Mouse (Mus musculus): ENCODE results near the gene Gm27021.
"Not testable (repeated sequence)": the region's sequence is repeated elsewhere in the genome, so short reads cannot be mapped to it uniquely, and the experiment has no call there.

Gm27021 gene

DNA sequence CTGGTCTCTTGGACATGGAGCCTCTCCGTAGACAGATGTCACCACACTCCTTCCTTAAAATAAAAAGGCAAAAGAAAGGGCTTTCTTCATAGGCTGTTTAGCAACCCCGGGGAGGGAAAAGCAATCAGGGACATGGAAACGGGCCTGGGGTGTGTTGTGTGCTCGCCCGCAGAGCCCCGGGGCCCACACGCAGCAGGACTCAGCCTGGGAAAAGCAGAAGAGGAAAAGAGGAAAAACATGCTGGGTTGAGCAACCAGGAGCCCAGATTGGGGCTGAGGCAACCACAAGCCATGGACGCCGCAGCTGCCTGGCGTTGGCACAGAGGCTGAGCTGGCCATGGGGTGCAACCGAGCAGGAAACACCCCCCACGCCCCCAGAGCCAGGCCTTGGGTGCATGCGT, 18.2 kb upstream of the Gm27021 start:
- no peak for DNase-seq (ENCODE audit: low spot score in 2 of 2)

DNA sequence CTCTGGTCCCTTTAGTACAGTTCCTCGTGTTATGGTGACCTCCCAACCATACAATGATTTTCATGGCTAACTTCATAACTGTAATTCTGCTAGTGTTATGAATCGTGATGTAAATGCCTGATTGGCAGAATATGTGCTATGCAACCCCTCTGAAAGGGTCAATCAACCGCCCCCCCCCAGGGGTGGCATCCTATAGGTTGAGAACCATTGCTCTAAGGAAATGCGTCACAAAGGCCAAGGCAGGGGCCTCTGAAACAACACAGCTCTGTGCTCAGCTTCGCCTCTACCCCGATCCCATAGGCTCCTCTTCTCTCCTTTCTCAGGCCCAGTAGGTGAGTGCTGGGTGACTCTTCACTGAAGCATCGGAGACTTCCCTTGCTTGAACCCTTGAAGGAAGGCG, 17.7 kb upstream of the Gm27021 start:
- DNase-seq (ENCODE audit: low spot score in 2 of 2), result no peak

DNA sequence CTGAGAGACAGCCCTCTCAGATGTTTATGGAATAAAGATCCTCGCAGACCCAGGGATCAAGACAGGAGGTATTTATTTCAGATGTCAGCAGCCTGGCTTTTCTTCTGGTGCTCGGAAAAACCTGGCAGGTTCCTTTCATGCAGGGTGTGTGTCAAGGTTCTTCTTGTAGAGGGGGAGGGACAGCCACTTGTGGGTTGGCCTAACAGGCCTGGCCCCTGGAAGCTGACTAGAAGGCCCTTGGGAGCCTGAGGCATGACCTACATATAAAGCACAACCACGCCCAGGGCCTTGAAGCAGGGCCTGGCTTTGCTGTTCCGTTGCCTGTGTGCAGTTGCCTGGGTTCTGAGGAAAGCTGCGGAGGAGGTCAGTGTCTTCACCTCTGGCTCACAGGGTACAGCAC, 17.2 kb upstream of the Gm27021 start:
- DNase-seq (ENCODE audit: low spot score in 2 of 2), result no peak

DNA sequence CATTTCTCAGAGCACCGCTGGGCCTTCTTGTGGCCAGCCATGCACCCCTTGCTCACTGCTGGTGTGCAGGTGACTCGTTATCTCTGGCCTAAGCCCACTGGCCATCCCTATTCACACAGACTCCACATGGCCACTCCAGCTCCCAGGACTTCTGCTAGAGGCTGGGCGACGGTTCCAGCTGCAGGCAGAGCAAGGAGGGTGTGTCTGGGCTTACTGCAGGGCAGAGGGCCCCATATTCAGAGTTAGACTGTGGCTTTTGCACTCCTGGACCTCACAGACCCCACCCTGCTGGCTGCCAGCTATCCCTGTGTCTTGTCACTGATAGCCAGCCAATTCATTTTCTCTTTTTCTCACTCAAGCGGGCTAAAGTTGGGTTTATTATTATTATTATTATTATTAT, 16.2 kb upstream of the Gm27021 start:
- no peak for DNase-seq (ENCODE audit: low spot score in 2 of 2)

DNA sequence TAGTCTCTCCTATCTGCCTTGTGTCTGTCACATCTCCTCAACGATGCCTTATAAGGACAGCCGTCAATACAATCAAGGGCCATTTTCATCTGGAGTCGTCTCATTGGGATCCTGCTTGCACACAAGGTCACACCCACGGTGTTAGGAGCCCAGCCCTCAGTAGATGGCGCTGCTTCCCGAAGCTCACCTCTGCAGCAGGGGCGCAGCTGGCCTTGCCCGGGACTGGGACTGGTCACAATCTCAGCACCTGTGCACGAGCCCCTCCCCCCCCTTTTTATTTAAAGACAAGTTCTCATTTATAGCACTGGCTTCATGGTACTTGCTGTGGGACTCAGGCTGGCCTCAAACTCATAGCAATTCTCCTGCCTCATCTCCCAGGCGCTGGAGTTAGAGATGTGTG, 15.7 kb upstream of the Gm27021 start:
- no peak for DNase-seq (ENCODE audit: low spot score in 2 of 2)

DNA sequence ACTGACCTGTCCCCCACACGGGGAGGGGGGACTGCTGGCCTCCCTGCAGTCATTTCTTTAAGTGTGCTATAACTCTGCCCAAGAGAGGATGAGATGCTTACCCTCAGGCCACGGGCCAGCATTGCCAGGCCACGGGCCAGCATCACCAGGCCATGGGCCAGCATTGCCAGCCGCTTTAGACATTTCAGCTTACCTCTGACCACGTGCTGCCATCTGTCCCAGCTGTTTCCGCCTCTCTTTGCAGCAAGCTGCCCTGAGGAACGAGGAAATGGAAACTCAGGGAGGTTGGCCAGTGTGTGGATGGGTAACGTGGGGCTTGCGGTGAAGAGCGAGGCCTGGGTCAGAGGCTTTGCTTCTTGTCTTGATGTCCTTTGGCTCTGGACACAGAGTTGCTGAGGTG, 13.2 kb upstream of the Gm27021 start:
- no peak for DNase-seq (ENCODE audit: low spot score in 2 of 2)

DNA sequence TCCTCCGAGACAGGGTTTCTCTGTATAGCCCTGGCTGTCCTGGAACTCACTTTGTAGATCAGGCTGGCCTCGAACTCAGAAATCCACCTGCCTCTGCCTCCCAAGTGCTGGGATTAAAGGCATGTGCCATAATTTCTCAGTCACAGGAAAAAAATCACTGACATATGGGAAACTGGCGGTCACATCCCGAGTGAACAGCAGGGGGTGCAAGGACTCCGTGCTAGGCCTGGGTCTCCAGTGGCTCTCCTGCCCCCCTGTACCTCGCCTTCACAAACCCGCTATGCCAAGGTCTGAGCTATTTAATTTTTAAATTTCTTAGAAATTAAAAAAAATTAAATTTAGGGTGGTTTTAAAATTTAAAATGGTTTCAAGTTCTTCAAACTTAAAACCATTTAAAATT, 12.5 kb upstream of the Gm27021 start:
- DNase-seq (ENCODE audit: low spot score in 2 of 2), result not testable (repeated sequence)

DNA sequence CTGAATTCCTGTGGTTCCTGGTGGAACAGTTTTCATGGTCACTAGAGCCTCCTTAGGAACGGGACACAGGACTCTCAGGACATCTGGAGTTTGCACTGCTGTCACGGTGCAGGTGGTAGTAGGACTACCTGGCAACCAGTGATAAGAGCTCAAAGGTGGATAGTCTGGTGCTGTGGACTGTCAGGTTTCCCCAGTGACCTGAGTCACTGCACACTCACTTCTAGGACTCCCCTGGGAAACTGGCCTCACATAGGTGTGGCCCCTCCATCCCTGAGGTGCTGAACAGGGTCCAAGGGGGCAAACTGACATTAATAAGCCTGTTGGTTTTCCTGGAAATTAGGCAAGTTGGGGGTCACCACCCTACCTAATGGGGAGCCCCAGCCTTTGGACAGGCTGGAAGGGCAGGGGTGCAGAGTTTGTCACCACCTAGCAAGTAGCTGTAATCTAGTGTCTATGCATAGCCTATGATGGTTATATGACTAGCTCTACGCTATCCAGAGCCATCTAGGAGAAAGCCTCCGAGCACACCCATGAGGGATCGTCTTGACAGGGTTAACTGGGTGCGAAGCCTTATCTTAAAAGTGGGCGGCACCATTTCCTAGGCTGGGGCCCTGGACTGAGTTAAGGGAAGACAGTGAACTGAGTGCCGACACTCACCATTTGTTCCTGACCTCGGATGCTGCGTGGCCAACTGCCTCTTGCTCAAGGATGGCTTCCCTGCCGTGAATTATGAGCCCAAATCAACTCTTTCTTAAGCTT, 11.9 kb upstream of the Gm27021 start:
- no peak for DNase-seq (ENCODE audit: low spot score in 2 of 2)

DNA sequence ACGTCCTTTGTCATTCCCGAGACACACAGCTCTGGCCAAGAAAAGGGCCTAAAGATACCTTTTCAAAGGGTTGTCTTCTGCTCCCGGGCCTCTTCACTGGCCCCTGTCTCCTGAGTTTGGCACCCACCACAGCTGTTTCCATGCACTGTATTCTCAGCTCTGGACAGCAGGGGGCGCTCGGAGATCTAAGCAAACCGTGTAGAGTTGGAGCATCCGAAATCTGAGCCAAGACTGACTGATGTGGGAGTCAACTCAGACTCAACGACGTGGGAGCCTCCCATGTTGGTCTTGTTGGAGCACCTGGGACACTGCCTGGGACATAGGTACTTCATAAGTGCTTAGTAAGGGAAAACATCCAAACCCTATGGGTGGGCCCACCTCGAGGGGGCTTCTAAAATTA, 10.6 kb upstream of the Gm27021 start:
- peak; percentile 82 to 89 for DNase-seq (ENCODE audit: low spot score in 2 of 2)

DNA sequence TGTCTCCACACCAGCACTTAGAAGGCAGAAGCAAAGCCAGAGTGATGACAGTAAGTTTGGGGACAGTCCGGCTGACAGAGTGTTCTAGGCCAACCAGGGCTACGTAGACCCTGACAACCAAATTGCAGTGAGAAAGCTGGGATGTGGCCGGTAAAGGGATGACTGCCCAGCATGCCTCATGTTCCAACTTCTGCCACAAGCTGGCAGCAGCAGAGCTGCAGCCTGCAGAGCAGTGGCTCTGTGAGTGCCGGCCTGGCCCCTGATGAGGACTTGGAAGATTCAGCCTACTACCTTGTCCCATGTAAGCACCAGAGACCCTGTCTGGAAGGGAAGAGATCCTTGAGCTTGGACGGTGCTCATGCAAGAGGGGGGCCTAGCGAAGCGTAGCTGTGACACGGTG, 7.8 kb upstream of the Gm27021 start:
- DNase-seq (ENCODE audit: low spot score in 2 of 2), result no peak

DNA sequence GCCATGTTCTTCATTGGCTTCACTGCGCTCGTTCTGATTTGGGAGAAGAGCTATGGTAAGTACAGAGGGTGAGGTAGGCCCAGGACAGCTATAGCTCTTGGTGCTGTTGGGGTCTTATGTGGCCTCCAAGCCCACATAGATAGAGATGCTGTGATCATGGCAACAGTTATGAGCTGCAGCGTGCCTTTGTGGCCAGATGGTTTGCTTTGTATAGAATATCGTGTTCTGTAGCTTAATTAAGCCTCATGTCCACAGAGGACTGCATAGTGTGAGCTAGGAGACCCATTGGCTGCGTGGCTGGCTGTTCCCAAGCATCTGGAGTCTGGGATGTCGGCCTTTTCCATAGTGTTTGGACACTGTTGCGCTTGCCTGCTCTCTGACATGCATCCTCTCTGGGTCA, 5.4 kb upstream of the Gm27021 start:
- no peak for DNase-seq (ENCODE audit: low spot score in 2 of 2)

DNA sequence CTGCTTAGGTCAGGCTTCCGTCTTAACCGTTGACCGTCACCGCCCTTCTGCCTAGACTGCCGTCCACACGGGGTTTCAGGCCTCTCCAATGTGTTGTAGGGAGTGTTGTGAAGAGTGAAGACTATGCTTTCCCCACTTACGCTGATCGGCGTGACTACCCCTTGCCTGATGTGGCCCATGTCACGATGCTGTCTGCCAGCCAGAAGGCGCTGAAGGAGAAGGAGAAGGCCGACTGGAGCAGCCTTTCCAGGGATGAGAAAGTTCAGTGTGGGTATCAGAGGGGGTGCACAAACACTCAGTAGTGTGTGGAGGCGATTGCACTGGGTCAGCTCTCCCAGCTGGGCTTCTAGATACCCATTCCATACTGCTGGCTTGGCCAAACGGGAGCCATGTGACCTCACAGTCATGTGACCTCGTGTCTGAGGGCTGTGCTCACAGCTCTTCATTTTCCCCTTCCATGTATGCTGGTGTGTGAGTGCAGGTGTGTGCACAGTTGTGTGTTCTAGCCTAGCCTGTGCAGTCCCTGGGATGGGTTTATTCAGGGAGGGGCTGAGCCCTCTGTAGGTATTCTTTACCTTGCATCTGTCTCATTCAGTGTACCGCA, 4.8 kb upstream of the Gm27021 start:
- DNase-seq (ENCODE audit: low spot score in 2 of 2), result no peak

DNA sequence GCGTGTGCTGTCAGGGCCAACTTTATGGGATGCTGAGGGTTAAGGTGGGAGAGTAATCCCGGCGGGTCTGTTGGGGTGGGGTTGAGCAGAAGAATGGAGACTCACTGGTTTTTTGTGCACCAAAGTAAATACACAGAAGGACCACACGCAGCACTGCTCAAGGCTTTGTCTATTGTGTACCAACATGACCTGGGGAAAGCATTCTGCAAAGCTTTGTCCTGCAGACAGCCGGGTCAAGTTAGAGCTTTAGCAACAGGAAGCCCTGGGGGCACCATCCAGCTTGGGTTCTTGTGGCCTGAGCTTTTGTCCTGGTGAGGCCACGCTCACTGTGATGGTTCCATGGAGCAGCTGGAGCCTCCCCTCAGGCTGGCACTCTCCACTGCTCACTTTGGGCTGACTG, 3.9 kb upstream of the Gm27021 start:
- DNase-seq (ENCODE audit: low spot score in 2 of 2), result no peak

DNA sequence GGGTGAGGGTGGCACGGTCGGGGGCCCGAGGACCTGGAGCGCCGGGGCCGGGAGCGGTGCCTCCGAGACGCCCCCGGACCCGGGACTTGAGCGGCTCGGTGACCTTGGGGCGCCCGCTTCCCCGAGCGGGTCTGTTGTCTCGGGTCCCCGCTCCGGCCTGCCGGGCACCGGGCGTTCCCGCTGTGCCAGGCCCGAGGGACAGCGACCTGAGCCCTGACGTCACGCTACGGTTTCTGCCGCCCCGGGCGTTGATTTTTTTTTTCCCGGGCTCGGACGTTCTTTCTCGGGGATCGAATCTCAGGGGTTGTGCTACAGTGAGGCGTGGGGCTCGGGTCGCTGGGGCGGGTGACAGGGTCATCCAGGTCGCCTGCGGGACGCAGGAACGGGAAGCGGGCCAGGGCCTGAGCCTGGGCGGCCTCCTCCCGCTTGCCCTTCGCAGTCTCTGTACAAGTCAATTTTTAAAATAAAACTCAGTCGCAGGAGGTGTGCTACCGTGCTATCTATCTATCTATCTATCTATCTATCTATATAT, 561 bp upstream of the Gm27021 start, which contains the start of gene Emc8:
Gene Emc8, minus strand, starts transcription at position 200 of the 532 bp plus-strand sequence.
- no peak for DNase-seq (ENCODE audit: low spot score in 2 of 2)

DNA sequence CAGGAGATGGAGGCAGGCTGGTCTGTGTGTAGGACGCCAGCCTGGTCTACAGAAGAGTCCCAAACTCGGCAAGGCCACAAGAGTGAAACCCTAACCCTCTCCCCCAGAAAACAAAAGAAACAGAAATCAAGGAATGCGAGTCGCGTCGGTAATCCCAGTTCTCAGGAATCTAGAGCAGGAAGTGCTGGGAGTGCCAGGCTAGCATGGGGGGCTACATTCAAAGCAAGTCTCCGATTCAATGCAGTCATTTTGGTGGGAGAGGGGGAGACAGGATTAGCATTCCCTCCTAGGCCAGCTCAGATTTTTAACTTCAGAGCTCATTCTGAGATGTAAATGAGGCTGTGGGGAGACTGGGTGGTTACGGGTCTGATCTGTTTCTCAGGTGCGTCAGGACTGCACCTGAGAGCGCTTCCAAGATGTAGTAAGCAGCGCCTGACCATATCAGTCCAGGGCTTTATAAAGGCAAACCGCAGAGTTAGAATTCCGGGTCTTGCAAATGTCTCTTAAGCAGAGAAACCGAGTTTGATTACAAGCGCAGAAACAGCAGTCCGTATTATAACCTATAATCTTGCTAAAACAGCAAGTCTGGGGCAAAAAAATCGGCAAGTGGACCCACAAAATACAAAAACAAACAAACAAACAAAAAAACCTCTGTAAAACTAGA, 940 bp downstream of the Gm27021 start:
- no peak for DNase-seq (ENCODE audit: low spot score in 2 of 2)

DNA sequence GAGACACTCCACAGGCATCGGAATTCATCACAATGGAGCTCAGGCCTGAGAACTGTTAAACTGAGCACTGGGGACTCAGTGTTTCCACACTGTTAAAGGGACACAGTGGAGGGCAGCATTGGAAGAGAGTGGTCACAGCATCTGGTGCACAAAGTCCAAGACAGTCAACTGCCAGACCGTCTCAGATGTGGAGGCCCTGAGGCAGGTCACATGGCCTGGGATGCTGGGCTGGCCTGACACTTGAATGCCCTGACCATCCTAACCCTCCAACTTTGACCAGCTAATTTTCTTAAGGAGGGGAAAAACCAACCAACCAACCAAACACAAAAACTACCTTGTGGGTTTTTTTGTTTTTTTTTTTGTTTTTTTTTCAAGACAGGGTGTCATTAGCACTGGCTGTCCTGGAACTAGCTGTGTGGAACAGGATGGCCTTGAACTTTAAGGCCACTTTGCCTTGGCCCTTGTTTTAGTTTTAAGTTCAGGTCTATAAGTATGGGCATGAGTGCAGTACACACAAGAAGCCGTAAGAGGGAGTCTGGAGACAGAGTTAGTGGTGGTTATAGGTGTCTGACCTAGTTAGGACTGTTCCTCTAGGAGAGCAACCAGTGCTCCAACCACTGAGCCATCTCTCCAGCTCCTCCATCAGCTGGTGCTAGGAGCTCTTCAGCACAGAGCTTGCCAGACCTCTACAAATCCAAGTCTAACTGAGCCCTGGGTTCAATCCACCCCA, 2.0 kb downstream of the Gm27021 start:
- no peak for DNase-seq (ENCODE audit: low spot score in 2 of 2)

DNA sequence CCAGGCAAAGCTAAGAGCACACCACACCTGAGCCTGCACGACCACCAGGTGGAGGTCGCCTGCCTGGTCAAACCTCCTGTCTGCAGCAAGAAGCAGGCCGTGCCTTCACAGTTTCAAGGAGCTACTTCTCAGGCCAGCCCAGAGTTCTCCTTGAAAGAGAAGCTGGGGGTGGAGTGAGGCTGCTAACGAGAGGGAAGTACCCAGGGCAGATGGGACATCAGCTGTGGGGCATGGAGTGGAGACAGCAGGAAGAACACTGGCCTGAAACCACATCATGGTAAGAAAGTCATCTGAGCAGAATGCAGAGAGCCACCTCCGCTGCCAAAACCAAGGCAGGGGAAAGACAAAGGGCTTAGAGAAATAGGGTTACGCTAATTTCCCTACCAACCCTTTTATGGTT, 3.3 kb downstream of the Gm27021 start:
- no peak for DNase-seq (ENCODE audit: low spot score in 2 of 2)

DNA sequence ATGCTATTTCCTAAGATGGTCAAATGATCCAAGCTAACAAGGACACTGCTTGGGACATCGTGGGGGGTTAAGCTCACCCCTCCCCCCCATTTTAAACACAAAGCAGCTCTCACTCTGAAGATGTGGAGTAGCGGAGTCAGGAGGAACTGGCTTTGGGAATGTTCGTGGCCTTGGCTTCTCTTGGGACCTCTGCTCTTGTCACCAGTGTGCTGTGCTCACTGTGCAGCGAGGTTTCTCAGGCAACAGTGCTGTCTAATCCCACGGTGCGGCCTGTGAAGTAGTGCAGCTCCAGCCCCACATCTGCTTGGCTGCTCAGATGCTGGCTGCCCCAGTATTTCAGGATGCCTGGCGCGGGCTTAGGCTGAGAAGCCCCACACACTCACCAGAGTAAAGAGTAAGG, 10.5 kb downstream of the Gm27021 start:
- DNase-seq (ENCODE audit: low spot score in 2 of 2), result no peak

DNA sequence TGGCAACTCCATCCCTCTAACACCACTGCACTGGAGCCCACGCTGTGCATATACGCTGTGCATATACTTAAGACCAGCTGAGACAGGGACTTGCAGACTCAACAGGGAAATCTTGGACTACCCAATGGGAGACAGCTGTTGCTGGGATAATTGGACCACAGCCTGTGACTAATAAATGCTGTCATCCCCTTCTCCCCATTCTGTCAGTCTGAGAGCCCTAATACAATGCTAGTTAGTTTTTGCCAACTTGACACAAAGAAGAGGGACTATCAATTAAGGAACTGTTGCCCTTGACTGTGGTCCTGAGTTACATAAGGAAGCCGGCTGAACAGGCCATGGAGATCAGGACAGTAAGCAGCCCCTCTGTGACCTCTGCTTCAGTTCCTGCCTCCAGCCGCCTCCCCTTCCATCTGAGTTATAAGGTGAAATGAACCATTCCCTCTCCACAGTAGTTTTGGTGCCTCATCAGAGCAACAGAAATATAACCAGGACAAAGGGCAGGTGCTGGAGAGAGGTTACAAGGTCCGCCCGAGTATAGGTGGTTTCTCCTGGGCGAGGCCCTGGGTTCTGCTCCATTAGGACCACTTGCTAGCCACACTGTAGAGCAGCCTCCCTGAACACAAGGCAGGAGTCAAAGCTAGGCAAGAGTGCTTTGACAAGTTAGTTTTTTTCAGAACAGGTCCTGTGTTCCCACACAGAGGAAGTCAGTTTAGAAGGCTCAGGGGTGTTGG, 11.4 kb downstream of the Gm27021 start:
- DNase-seq (ENCODE audit: low spot score in 2 of 2), result no peak

DNA sequence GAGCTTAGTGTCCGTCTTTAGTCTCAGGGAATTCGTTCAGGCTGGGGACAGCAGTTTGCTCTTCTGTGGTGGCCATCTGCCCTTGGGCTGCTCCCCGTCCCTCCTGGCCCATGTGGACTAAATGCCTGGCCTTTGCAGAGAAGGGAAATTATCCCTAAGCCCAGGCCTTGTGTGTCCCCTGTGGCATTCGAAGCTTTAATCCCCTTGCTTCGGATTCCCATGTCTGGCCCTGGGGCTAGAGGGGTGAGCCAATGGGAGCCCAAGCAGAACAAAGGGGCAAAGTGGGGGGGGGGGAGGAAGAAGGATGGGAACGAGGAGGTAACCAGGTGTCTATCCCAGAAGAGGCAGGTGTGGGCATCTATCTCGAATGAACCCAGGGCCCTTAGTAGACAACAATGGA, 20.3 kb downstream of the Gm27021 start, which contains the start of gene 1190005I06Rik:
Gene 1190005I06Rik, minus strand, starts transcription at position 101 of the 400 bp plus-strand sequence.
- no peak for DNase-seq (ENCODE audit: low spot score in 2 of 2)

DNA sequence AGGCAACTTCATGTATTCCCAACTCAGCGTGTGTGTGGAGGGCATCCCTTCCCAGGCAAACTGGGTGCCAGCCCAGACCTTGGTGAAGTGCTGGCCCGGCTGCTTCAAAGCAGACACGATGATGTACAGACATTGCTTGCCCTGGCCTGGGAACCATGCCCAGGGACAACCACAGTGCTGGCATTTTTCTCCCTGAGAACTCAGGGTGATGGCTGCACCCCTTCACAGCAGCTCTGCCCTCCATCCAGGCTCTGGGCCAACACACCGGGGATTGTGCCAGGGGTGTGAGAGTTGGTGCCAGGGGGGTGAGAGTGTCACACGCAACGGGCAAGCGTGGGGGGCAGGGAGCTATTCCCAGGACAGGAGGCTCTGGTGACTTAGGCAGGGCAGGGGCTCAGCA, 23.2 kb downstream of the Gm27021 start:
- peak; percentile 36 to 63 for DNase-seq (ENCODE audit: low spot score in 2 of 2)
